8 mouse cellular contexts compared by ENCODE assay signal in the genomic region with DNA sequence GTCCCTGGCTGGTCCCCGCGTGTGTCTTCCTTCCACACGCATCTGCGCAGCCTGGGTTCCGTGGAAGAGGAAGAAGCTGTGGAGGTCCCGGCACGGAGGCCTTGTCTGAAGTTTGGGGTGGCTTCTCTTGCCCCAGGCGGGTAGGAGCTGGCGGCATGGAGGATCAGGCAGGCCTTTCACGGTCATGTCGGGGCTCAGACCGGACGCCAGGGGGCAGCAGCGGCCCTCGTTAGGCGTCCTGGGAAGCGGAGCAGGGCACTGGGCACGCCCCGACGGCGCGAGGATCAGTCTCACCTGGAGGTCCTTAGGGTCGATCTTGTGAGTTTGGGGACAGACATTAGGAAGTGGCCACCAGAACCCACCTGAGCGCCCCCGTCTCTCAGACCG.
A peak's percentile ranks its signal among the peaks of the same experiment; 100 is the strongest.
DNase-seq lines count a peak whose midpoint lies in the region; ATAC-seq and TF ChIP-seq lines count a peak whose summit lies in the region.

No protein-coding gene starts in this region.

- peak overlapping the region; percentile 90 for H3K27ac ChIP-seq in bone marrow macrophage, adult 2 months (ENCODE audit: insufficient read depth, low read depth, low read length)
- peak overlapping the region; percentile 88 for H3K27ac ChIP-seq in embryonic fibroblast, embryonic 13.5 days (ENCODE audit: insufficient read depth, low read length)
- H3K27ac ChIP-seq in heart, embryonic 10.5 days, result peak overlapping the region; percentile 88
- no peak overlapping the region for H3K27ac ChIP-seq in kidney, embryonic 15.5 days
- H3K27ac ChIP-seq in liver, embryonic 12.5 days, result peak overlapping the region; percentile 93

- under 1% methylated on average over 26 of the region's 26 CpGs for WGBS in heart, embryonic 10.5 days
- under 1% methylated on average over 26 of the region's 26 CpGs for WGBS in kidney, embryonic 15.5 days
- under 1% methylated on average over 26 of the region's 26 CpGs for WGBS in liver, embryonic 12.5 days (ENCODE audit: insufficient replicate concordance)

- peak; percentile 50; the same call in 1 of the 2 replicates for TF ChIP-seq CTCF in bone marrow macrophage, adult 2 months (IDR thresholded peaks at IDR 0.05; ENCODE audit: low read depth, low read length)
- peak; percentile 75 for TF ChIP-seq CTCF in embryonic fibroblast, embryonic 13.5 days (IDR thresholded peaks at IDR 0.05; ENCODE audit: borderline replicate concordance, insufficient read depth, low read length)

- peak; percentile 80 for ATAC-seq in kidney, embryonic 15.5 days (replicated peaks; ENCODE audit: low FRiP score)
- ATAC-seq in liver, embryonic 12.5 days, result peak; percentile 74

- H3K4me2 ChIP-seq in kidney, embryonic 15.5 days, result peak overlapping the region; percentile 96
- peak overlapping the region; percentile 100 for H3K4me2 ChIP-seq in liver, embryonic 12.5 days

- H3K4me3 ChIP-seq in bone marrow macrophage, adult 2 months (ENCODE audit: insufficient read depth, low read length), result peak overlapping the region; percentile 78
- peak overlapping the region; percentile 53 for H3K4me3 ChIP-seq in embryonic fibroblast, embryonic 13.5 days (ENCODE audit: insufficient read depth, low read length)
- H3K4me3 ChIP-seq in heart, embryonic 10.5 days, result peak overlapping the region; percentile 75
- peak overlapping the region; percentile 59 for H3K4me3 ChIP-seq in kidney, embryonic 15.5 days (replicated peaks)
- H3K4me3 ChIP-seq in liver, embryonic 12.5 days, result peak overlapping the region; percentile 80

- H3K36me3 ChIP-seq in heart, embryonic 10.5 days, result no peaks in the 10 kb centered on the region
- no peaks in the 10 kb centered on the region for H3K36me3 ChIP-seq in kidney, embryonic 15.5 days
- H3K36me3 ChIP-seq in liver, embryonic 12.5 days, result no peaks in the 10 kb centered on the region
- no peaks in the 10 kb centered on the region; the same call in 1 of the 2 replicates for H3K36me3 ChIP-seq in splenic B cell, adult 2 months (ENCODE audit: control insufficient read depth, insufficient read depth, low read length, poor library complexity, severe bottlenecking)

- peak overlapping the region; percentile 59 for H3K9ac ChIP-seq in kidney, embryonic 15.5 days
- peak overlapping the region; percentile 93 for H3K9ac ChIP-seq in liver, embryonic 12.5 days

- peaks cover 74% of the 10 kb centered on the region for H3K27me3 ChIP-seq in heart, embryonic 10.5 days (ENCODE audit: insufficient read depth, poor library complexity, severe bottlenecking)
- H3K27me3 ChIP-seq in kidney, embryonic 15.5 days, result peaks cover 72% of the 10 kb centered on the region
- peaks cover 25% of the 10 kb centered on the region; the same call in 1 of the 2 replicates for H3K27me3 ChIP-seq in liver, embryonic 12.5 days (replicated peaks)
- H3K27me3 ChIP-seq in splenic B cell, adult 2 months (ENCODE audit: control insufficient read depth, insufficient read depth, low read length, poor library complexity, severe bottlenecking), result no peaks in the 10 kb centered on the region

- no peaks in the 10 kb centered on the region for H3K9me3 ChIP-seq in heart, embryonic 10.5 days
- H3K9me3 ChIP-seq in kidney, embryonic 15.5 days (replicated peaks), result no peaks in the 10 kb centered on the region
- H3K9me3 ChIP-seq in liver, embryonic 12.5 days (replicated peaks), result no peaks in the 10 kb centered on the region

- TF ChIP-seq POLR2A in bone marrow macrophage, adult 2 months (IDR thresholded peaks at IDR 0.05; ENCODE audit: borderline replicate concordance, low read depth, low read length), result no peak
- TF ChIP-seq POLR2A in embryonic fibroblast, embryonic 13.5 days (IDR thresholded peaks at IDR 0.05; ENCODE audit: low read depth, low read length), result peak; percentile 55

- DNase-seq in A20 (ENCODE audit: low read depth, low spot score), result peak; percentile 53
- peak; percentile 94 for DNase-seq in heart, embryonic 10.5 days (ENCODE audit: low spot score)
- peak; percentile 91 for DNase-seq in naive thymus-derived CD4-positive, alpha-beta T cell, adult 2 months (ENCODE audit: low read depth)
- peak; percentile 90 for DNase-seq in splenic B cell, adult 2 months (ENCODE audit: low read depth, low spot score)

- peaks cover 43% of the 10 kb centered on the region for H3K4me1 ChIP-seq in bone marrow macrophage, adult 2 months (ENCODE audit: control insufficient read depth, insufficient read depth, low read length)
- no peaks in the 10 kb centered on the region; the same call in 1 of the 2 replicates for H3K4me1 ChIP-seq in embryonic fibroblast, embryonic 13.5 days (ENCODE audit: control insufficient read depth, insufficient read depth, low read length)
- H3K4me1 ChIP-seq in heart, embryonic 10.5 days, result peaks cover 36% of the 10 kb centered on the region
- peaks cover 56% of the 10 kb centered on the region for H3K4me1 ChIP-seq in kidney, embryonic 15.5 days
- peaks cover 74% of the 10 kb centered on the region for H3K4me1 ChIP-seq in liver, embryonic 12.5 days
